Mouse (Mus musculus): ENCODE measurements around the gene Apba2. TPM values are rescaled to one million over a fixed set of nuclear protein-coding genes. Genes with fewer than 3 reads are reported as not detected.

The Apba2 gene
- polyA plus RNA-seq, 1 experiment from 2014 or later = 3.2 TPM

- no peak overlapping the region for H3K27ac ChIP-seq (ENCODE audit: low read length)
- WGBS = 76% methylated on average over 4 of the region's 4 CpGs
- H3K27me3 ChIP-seq (ENCODE audit: insufficient read depth, low read length) = no peaks in the 10 kb centered on the region
- no peak for ATAC-seq (ENCODE audit: low FRiP score, low TSS enrichment)
- H3K9ac ChIP-seq (replicated peaks; ENCODE audit: low read length) = no peak overlapping the region
- no peak overlapping the region for H3K4me2 ChIP-seq (replicated peaks; ENCODE audit: low read depth, low read length)
- no peaks in the 10 kb centered on the region for H3K9me3 ChIP-seq (ENCODE audit: low read length)
- no peaks in the 10 kb centered on the region for H3K36me3 ChIP-seq (ENCODE audit: insufficient read depth, low read length)
- no peak overlapping the region for H3K4me3 ChIP-seq (ENCODE audit: low read length)
- no peaks in the 10 kb centered on the region for H3K4me1 ChIP-seq (ENCODE audit: insufficient read depth, low read length)
These were observed 137.4 kb downstream of the Apba2 start for GRCm38 (mm10) chr7:64638922-64639321.

GRCm38 (mm10) chr7:64640651-64641050 lies 139.1 kb downstream of the Apba2 start:
- no peaks in the 10 kb centered on the region for H3K4me1 ChIP-seq (ENCODE audit: insufficient read depth, low read length)
- H3K4me2 ChIP-seq (replicated peaks; ENCODE audit: low read depth, low read length) = no peak overlapping the region
- no peaks in the 10 kb centered on the region for H3K9me3 ChIP-seq (ENCODE audit: low read length)
- no peak overlapping the region for H3K9ac ChIP-seq (replicated peaks; ENCODE audit: low read length)
- H3K27ac ChIP-seq (ENCODE audit: low read length) = no peak overlapping the region
- no peaks in the 10 kb centered on the region for H3K36me3 ChIP-seq (ENCODE audit: insufficient read depth, low read length)
- no peak overlapping the region for H3K4me3 ChIP-seq (ENCODE audit: low read length)
- no peaks in the 10 kb centered on the region for H3K27me3 ChIP-seq (ENCODE audit: insufficient read depth, low read length)
- 86% methylated on average over 3 of the region's 3 CpGs for WGBS
- no peak; the same call in 1 of the 2 replicates for ATAC-seq (ENCODE audit: low FRiP score, low TSS enrichment)

- Histone ChIP-seq H3K4me3 (ENCODE audit: low read length) (no peak overlapping the region), H3K27ac (ENCODE audit: low read length) (no peak overlapping the region), H3K27me3 (ENCODE audit: insufficient read depth, low read length) (no peaks in the 10 kb centered on the region), H3K9ac (replicated peaks; ENCODE audit: low read length) (no peak overlapping the region), H3K4me1 (ENCODE audit: insufficient read depth, low read length) (no peaks in the 10 kb centered on the region), H3K36me3 (ENCODE audit: insufficient read depth, low read length) (no peaks in the 10 kb centered on the region), H3K4me2 (replicated peaks; ENCODE audit: low read depth, low read length) (no peak overlapping the region), H3K9me3 (ENCODE audit: low read length) (no peaks in the 10 kb centered on the region)
- no peak for ATAC-seq (ENCODE audit: low FRiP score, low TSS enrichment)
- 72% methylated on average over 1 of the region's 1 CpGs for WGBS
These were observed 141.4 kb downstream of the Apba2 start for GRCm38 (mm10) chr7:64642903-64643302.

GRCm38 (mm10) chr7:64645458-64645857 lies 144.0 kb downstream of the Apba2 start:
- Histone ChIP-seq H3K4me3 (ENCODE audit: low read length) (no peak overlapping the region), H3K27me3 (ENCODE audit: insufficient read depth, low read length) (no peaks in the 10 kb centered on the region), H3K36me3 (ENCODE audit: insufficient read depth, low read length) (no peaks in the 10 kb centered on the region), H3K9me3 (ENCODE audit: low read length) (no peaks in the 10 kb centered on the region), H3K9ac (replicated peaks; ENCODE audit: low read length) (no peak overlapping the region), H3K4me1 (ENCODE audit: insufficient read depth, low read length) (no peaks in the 10 kb centered on the region), H3K4me2 (replicated peaks; ENCODE audit: low read depth, low read length) (no peak overlapping the region), H3K27ac (ENCODE audit: low read length) (no peak overlapping the region)
- ATAC-seq (ENCODE audit: low FRiP score, low TSS enrichment) = no peak
- WGBS = 60% methylated on average over 3 of the region's 3 CpGs

- no peaks in the 10 kb centered on the region for H3K9me3 ChIP-seq (ENCODE audit: low read length)
- H3K4me3 ChIP-seq (ENCODE audit: low read length) = no peak overlapping the region
- ATAC-seq (ENCODE audit: low FRiP score, low TSS enrichment) = no peak
- no peaks in the 10 kb centered on the region for H3K27me3 ChIP-seq (ENCODE audit: insufficient read depth, low read length)
- no peak overlapping the region for H3K27ac ChIP-seq (ENCODE audit: low read length)
- H3K9ac ChIP-seq (replicated peaks; ENCODE audit: low read length) = no peak overlapping the region
- 49% methylated on average over 6 of the region's 6 CpGs for WGBS
- no peak overlapping the region for H3K4me2 ChIP-seq (replicated peaks; ENCODE audit: low read depth, low read length)
- no peaks in the 10 kb centered on the region for H3K4me1 ChIP-seq (ENCODE audit: insufficient read depth, low read length)
- no peaks in the 10 kb centered on the region for H3K36me3 ChIP-seq (ENCODE audit: insufficient read depth, low read length)
These were observed 144.5 kb downstream of the Apba2 start for GRCm38 (mm10) chr7:64646046-64646445.

GRCm38 (mm10) chr7:64648947-64649607 lies 147.6 kb downstream of the Apba2 start:
- Histone ChIP-seq H3K4me3 (ENCODE audit: low read length) (no peak overlapping the region), H3K27ac (ENCODE audit: low read length) (no peak overlapping the region), H3K36me3 (ENCODE audit: insufficient read depth, low read length) (no peaks in the 10 kb centered on the region), H3K9ac (replicated peaks; ENCODE audit: low read length) (no peak overlapping the region), H3K4me1 (ENCODE audit: insufficient read depth, low read length) (no peaks in the 10 kb centered on the region), H3K9me3 (ENCODE audit: low read length) (no peaks in the 10 kb centered on the region), H3K27me3 (ENCODE audit: insufficient read depth, low read length) (no peaks in the 10 kb centered on the region), H3K4me2 (replicated peaks; ENCODE audit: low read depth, low read length) (no peak overlapping the region)
- 57% methylated on average over 10 of the region's 10 CpGs for WGBS
- peak; percentile 86 for ATAC-seq (ENCODE audit: low FRiP score, low TSS enrichment)

GRCm38 (mm10) chr7:64651963-64652362 lies 150.5 kb downstream of the Apba2 start:
- H3K36me3 ChIP-seq (ENCODE audit: insufficient read depth, low read length) = no peaks in the 10 kb centered on the region
- H3K9ac ChIP-seq (replicated peaks; ENCODE audit: low read length) = no peak overlapping the region
- H3K27me3 ChIP-seq (ENCODE audit: insufficient read depth, low read length) = no peaks in the 10 kb centered on the region
- H3K27ac ChIP-seq (ENCODE audit: low read length) = no peak overlapping the region
- no peaks in the 10 kb centered on the region for H3K9me3 ChIP-seq (ENCODE audit: low read length)
- no peak overlapping the region for H3K4me2 ChIP-seq (replicated peaks; ENCODE audit: low read depth, low read length)
- ATAC-seq (ENCODE audit: low FRiP score, low TSS enrichment) = no peak
- WGBS = 68% methylated on average over 3 of the region's 3 CpGs
- no peaks in the 10 kb centered on the region for H3K4me1 ChIP-seq (ENCODE audit: insufficient read depth, low read length)
- no peak overlapping the region for H3K4me3 ChIP-seq (ENCODE audit: low read length)

GRCm38 (mm10) chr7:64656787-64657186 lies 155.3 kb downstream of the Apba2 start:
- H3K9me3 ChIP-seq (ENCODE audit: low read length) = no peaks in the 10 kb centered on the region
- H3K4me1 ChIP-seq (ENCODE audit: insufficient read depth, low read length) = no peaks in the 10 kb centered on the region
- H3K9ac ChIP-seq (replicated peaks; ENCODE audit: low read length) = no peak overlapping the region
- H3K4me3 ChIP-seq (ENCODE audit: low read length) = no peak overlapping the region
- WGBS = 52% methylated on average over 7 of the region's 7 CpGs
- no peaks in the 10 kb centered on the region for H3K27me3 ChIP-seq (ENCODE audit: insufficient read depth, low read length)
- H3K27ac ChIP-seq (ENCODE audit: low read length) = no peak overlapping the region
- ATAC-seq (ENCODE audit: low FRiP score, low TSS enrichment) = no peak
- H3K4me2 ChIP-seq (replicated peaks; ENCODE audit: low read depth, low read length) = no peak overlapping the region
- H3K36me3 ChIP-seq (ENCODE audit: insufficient read depth, low read length) = no peaks in the 10 kb centered on the region

- H3K4me1 ChIP-seq (ENCODE audit: insufficient read depth, low read length) = no peaks in the 10 kb centered on the region
- H3K27me3 ChIP-seq (ENCODE audit: insufficient read depth, low read length) = no peaks in the 10 kb centered on the region
- no peak overlapping the region for H3K4me3 ChIP-seq (ENCODE audit: low read length)
- H3K4me2 ChIP-seq (replicated peaks; ENCODE audit: low read depth, low read length) = no peak overlapping the region
- 85% methylated on average over 4 of the region's 4 CpGs for WGBS
- no peaks in the 10 kb centered on the region for H3K36me3 ChIP-seq (ENCODE audit: insufficient read depth, low read length)
- H3K9ac ChIP-seq (replicated peaks; ENCODE audit: low read length) = no peak overlapping the region
- H3K9me3 ChIP-seq (ENCODE audit: low read length) = no peaks in the 10 kb centered on the region
- ATAC-seq (ENCODE audit: low FRiP score, low TSS enrichment) = no peak
- no peak overlapping the region for H3K27ac ChIP-seq (ENCODE audit: low read length)
These were observed 157.4 kb downstream of the Apba2 start for GRCm38 (mm10) chr7:64658914-64659313.

GRCm38 (mm10) chr7:64659328-64659727 lies 157.8 kb downstream of the Apba2 start:
- no peaks in the 10 kb centered on the region for H3K9me3 ChIP-seq (ENCODE audit: low read length)
- H3K4me2 ChIP-seq (replicated peaks; ENCODE audit: low read depth, low read length) = no peak overlapping the region
- no peaks in the 10 kb centered on the region for H3K4me1 ChIP-seq (ENCODE audit: insufficient read depth, low read length)
- WGBS = 77% methylated on average over 8 of the region's 8 CpGs
- H3K4me3 ChIP-seq (ENCODE audit: low read length) = no peak overlapping the region
- H3K27me3 ChIP-seq (ENCODE audit: insufficient read depth, low read length) = no peaks in the 10 kb centered on the region
- no peak overlapping the region for H3K27ac ChIP-seq (ENCODE audit: low read length)
- no peaks in the 10 kb centered on the region for H3K36me3 ChIP-seq (ENCODE audit: insufficient read depth, low read length)
- ATAC-seq (ENCODE audit: low FRiP score, low TSS enrichment) = no peak
- no peak overlapping the region for H3K9ac ChIP-seq (replicated peaks; ENCODE audit: low read length)

Data from kidney, embryonic 16.5 days (tissue).